Mouse (Mus musculus) myocyte (in vitro differentiated cells): ENCODE data around the gene Tek.

Source experiments
- E2F4 ChIP-seq: IDR thresholded peaks from one replicate; pipeline ENCODE4 v1.6.1; 2011; ENCODE audit warnings: mild to moderate bottlenecking, control low read depth, moderate library complexity; ENCODE audit not compliant: insufficient read depth
- MAX ChIP-seq: IDR thresholded peaks from one replicate; pipeline ENCODE4 v1.6.1; 2011; ENCODE audit warnings: low read depth, mild to moderate bottlenecking, control low read depth
- POLR2A ChIP-seq: IDR thresholded peaks from one replicate; pipeline ENCODE4 v1.6.1; 2011; ENCODE audit warnings: low read depth, mild to moderate bottlenecking, control low read depth, moderate library complexity; ENCODE audit not compliant: insufficient read length
- POLR2AphosphoS2 ChIP-seq: IDR thresholded peaks from one replicate; pipeline ENCODE4 v1.6.1; 2011; ENCODE audit warnings: low read depth, control low read depth; ENCODE audit not compliant: insufficient read length
- TCF12 ChIP-seq: IDR thresholded peaks from one replicate; pipeline ENCODE4 v1.6.1; 2011; ENCODE audit warnings: mild to moderate bottlenecking, control low read depth; ENCODE audit not compliant: poor library complexity, insufficient read depth, severe bottlenecking
- USF1 ChIP-seq: IDR thresholded peaks from one replicate; pipeline ENCODE4 v1.6.1; 2011; ENCODE audit warnings: low read depth, mild to moderate bottlenecking, control low read depth, moderate library complexity

- no peak for TF ChIP-seq TCF12
- TF ChIP-seq USF1 = no peak
- no peak for TF ChIP-seq POLR2A
- TF ChIP-seq MAX = no peak
- TF ChIP-seq POLR2AphosphoS2 = no peak
- no peak for TF ChIP-seq E2F4
These were observed 23.9 kb upstream of the Tek start for GRCm38 (mm10) chr4:94715166-94715565.
